ENCODE assay signal across 8 mouse cellular contexts in genomic region chr15:99031388-99031675, GRCm38 (mm10). TPM values are rescaled to one million over a fixed set of nuclear protein-coding genes. Genes with fewer than 3 reads are reported as not detected.
DNase-seq lines count a peak whose midpoint lies in the region; ATAC-seq lines count a peak whose summit lies in the region.

No protein-coding gene starts in this region.

- no peak for ATAC-seq in heart, embryonic 12.5 days (ENCODE audit: insufficient number of reproducible peaks, low FRiP score)
- no peak for ATAC-seq in embryonic facial prominence, embryonic 11.5 days (replicated peaks; ENCODE audit: insufficient number of reproducible peaks, low FRiP score, low TSS enrichment, low read depth)
- ATAC-seq in limb, embryonic 12.5 days (ENCODE audit: insufficient number of reproducible peaks, insufficient read depth, low FRiP score, low TSS enrichment, low read depth) = no peak

- H3K36me3 ChIP-seq in heart, embryonic 12.5 days = peaks cover 20% of the 10 kb centered on the region
- H3K36me3 ChIP-seq in embryonic facial prominence, embryonic 11.5 days (replicated peaks; ENCODE audit: control insufficient read depth, insufficient read depth, low read depth, low read length) = no peaks in the 10 kb centered on the region; the same call in 1 of the 2 replicates
- H3K36me3 ChIP-seq in limb, embryonic 12.5 days = peaks cover 23% of the 10 kb centered on the region

- WGBS in heart, embryonic 12.5 days = 61% methylated on average over 4 of the region's 4 CpGs
- 84% methylated on average over 4 of the region's 4 CpGs for WGBS in embryonic facial prominence, embryonic 11.5 days
- 84% methylated on average over 4 of the region's 4 CpGs for WGBS in limb, embryonic 12.5 days

- H3K4me2 ChIP-seq in heart, embryonic 12.5 days = peak overlapping the region; percentile 89
- H3K4me2 ChIP-seq in embryonic facial prominence, embryonic 11.5 days (ENCODE audit: low read depth, low read length) = peak overlapping the region; percentile 83
- H3K4me2 ChIP-seq in limb, embryonic 12.5 days = peak overlapping the region; percentile 69

- peak overlapping the region; percentile 59 for H3K9ac ChIP-seq in heart, embryonic 12.5 days
- 0 out of 2 replicates have a peak overlapping the region, but pooled peaks have one; percentile 26 for H3K9ac ChIP-seq in embryonic facial prominence, embryonic 11.5 days (replicated peaks; ENCODE audit: low read length)
- no peak overlapping the region for H3K9ac ChIP-seq in limb, embryonic 12.5 days (replicated peaks)

- intact Hi-C loops in heart, postnatal 25 days (cut with DNase I) = no loop called here

- no peak for DNase-seq in heart, postnatal 25 days (ENCODE audit: low spot score)
- DNase-seq in 416B (ENCODE audit: low read depth) = peak; percentile 43
- DNase-seq in embryonic facial prominence, embryonic 11.5 days (ENCODE audit: low spot score) = no peak
- DNase-seq in cerebellum, adult 8-10 months = no peak
- no peak for DNase-seq in cerebellum, postnatal 14 days
- DNase-seq in embryo, embryonic 10 days (ENCODE audit: low spot score) = no peak

- H3K4me3 ChIP-seq in heart, embryonic 12.5 days = peak overlapping the region; percentile 75
- H3K4me3 ChIP-seq in embryonic facial prominence, embryonic 11.5 days (ENCODE audit: low read depth, low read length) = peak overlapping the region; percentile 45
- peak overlapping the region; percentile 66 for H3K4me3 ChIP-seq in limb, embryonic 12.5 days (replicated peaks)

- H3K4me1 ChIP-seq in heart, embryonic 12.5 days (replicated peaks) = peaks cover 43% of the 10 kb centered on the region
- H3K4me1 ChIP-seq in embryonic facial prominence, embryonic 11.5 days (ENCODE audit: control insufficient read depth, insufficient read depth, low read length) = no peaks in the 10 kb centered on the region; the same call in 1 of the 2 replicates
- peaks cover 33% of the 10 kb centered on the region for H3K4me1 ChIP-seq in limb, embryonic 12.5 days (replicated peaks)

- no peak overlapping the region for H3K27ac ChIP-seq in heart, embryonic 12.5 days (ENCODE audit: poor library complexity, severe bottlenecking)
- H3K27ac ChIP-seq in embryonic facial prominence, embryonic 11.5 days (replicated peaks; ENCODE audit: low read depth, low read length) = no peak overlapping the region
- H3K27ac ChIP-seq in limb, embryonic 12.5 days = no peak overlapping the region

- no peaks in the 10 kb centered on the region for H3K27me3 ChIP-seq in heart, embryonic 12.5 days (replicated peaks)
- H3K27me3 ChIP-seq in embryonic facial prominence, embryonic 11.5 days (ENCODE audit: control insufficient read depth, insufficient read depth, low read length) = no peaks in the 10 kb centered on the region
- no peaks in the 10 kb centered on the region for H3K27me3 ChIP-seq in limb, embryonic 12.5 days

- H3K9me3 ChIP-seq in heart, embryonic 12.5 days (replicated peaks) = no peaks in the 10 kb centered on the region; the same call in 1 of the 2 replicates
- no peaks in the 10 kb centered on the region for H3K9me3 ChIP-seq in embryonic facial prominence, embryonic 11.5 days (replicated peaks; ENCODE audit: control insufficient read depth, low read length)
- no peaks in the 10 kb centered on the region for H3K9me3 ChIP-seq in limb, embryonic 12.5 days

RNA-seq across cellular contexts. Expression of gene Tuba1c, which starts 1.6 kb away (rescaled TPM):
- polyA plus RNA-seq in heart, embryonic 12.5 days (2016; fragmentation: Nextera tagmentation; extraction: Ambion mirVana) = 135 and 139 TPM in 2 replicates
- 10 to 100 TPM; 33.5 to 33.7 TPM for total RNA-seq in heart, postnatal 25 days (2021)
- polyA plus RNA-seq in embryonic facial prominence, embryonic 11.5 days (2014; fragmentation: Nextera tagmentation; extraction: Ambion mirVana) = 132 and 138 TPM in 2 replicates
- 128 and 135 TPM in 2 replicates for polyA plus RNA-seq in limb, embryonic 12.5 days (2016; fragmentation: Nextera tagmentation; extraction: Ambion mirVana)

RNA-seq across cellular contexts. Expression of gene Prph, which starts 23.6 kb away (rescaled TPM):
- polyA plus RNA-seq in heart, embryonic 12.5 days (2016; fragmentation: Nextera tagmentation; extraction: Ambion mirVana) = 0.22 and 0.50 TPM in 2 replicates
- total RNA-seq in heart, postnatal 25 days (2021) = under 1 TPM; 0.14 to 0.42 TPM
- polyA plus RNA-seq in embryonic facial prominence, embryonic 11.5 days (2014; fragmentation: Nextera tagmentation; extraction: Ambion mirVana) = 17.1 and 20.6 TPM in 2 replicates
- 0.19 and 5.1 TPM in 2 replicates for polyA plus RNA-seq in limb, embryonic 12.5 days (2016; fragmentation: Nextera tagmentation; extraction: Ambion mirVana)

RNA-seq across cellular contexts. Expression of gene Troap, which starts 43.0 kb away (rescaled TPM):
- 27.2 and 28.0 TPM in 2 replicates for polyA plus RNA-seq in heart, embryonic 12.5 days (2016; fragmentation: Nextera tagmentation; extraction: Ambion mirVana)
- total RNA-seq in heart, postnatal 25 days (2021) = under 1 TPM; 0.13 to 0.67 TPM
- polyA plus RNA-seq in embryonic facial prominence, embryonic 11.5 days (2014; fragmentation: Nextera tagmentation; extraction: Ambion mirVana) = 20.6 and 23.8 TPM in 2 replicates
- 39.5 and 47.1 TPM in 2 replicates for polyA plus RNA-seq in limb, embryonic 12.5 days (2016; fragmentation: Nextera tagmentation; extraction: Ambion mirVana)

RNA-seq across cellular contexts. Expression of gene C1ql4, which starts 56.3 kb away (rescaled TPM):
- 0.34 and 0.46 TPM in 2 replicates for polyA plus RNA-seq in heart, embryonic 12.5 days (2016; fragmentation: Nextera tagmentation; extraction: Ambion mirVana)
- not detected for total RNA-seq in heart, postnatal 25 days (2021)
- polyA plus RNA-seq in embryonic facial prominence, embryonic 11.5 days (2014; fragmentation: Nextera tagmentation; extraction: Ambion mirVana) = 1.0 and 1.1 TPM in 2 replicates
- 0.19 TPM in 1 of 2 replicates, not detected in the other for polyA plus RNA-seq in limb, embryonic 12.5 days (2016; fragmentation: Nextera tagmentation; extraction: Ambion mirVana)
